Mouse (Mus musculus) midbrain, embryonic 14.5 days (tissue): Measurements from ENCODE around the gene Dqx1. TPM values are rescaled to one million over a fixed set of nuclear protein-coding genes. Genes with fewer than 3 reads are reported as not detected.

Experiments used
- microRNA counts: library from miRNA; unstranded; fragments of <30 nt; microRNA quantifications from one replicate; lab custom pipeline; 2016
- microRNA-seq: library from miRNA; unstranded; fragments of <30 nt; microRNA quantifications from one replicate; pipeline ENCODE4, GENCODE M21; 2016
- polyA plus RNA-seq: library from polyadenylated mRNA; unstranded; fragments of >200 nt; fragmentation: Nextera tagmentation; extraction: Ambion mirVana; gene quantifications from 2 replicates; pipeline ENCODE4 v1.2.1, GENCODE M21; 2014

The Dqx1 gene
- polyA plus RNA-seq, 1 experiment from 2014 or later = 0.68 TPM

MicroRNA genes within 50 kb of the gene (microRNA counts, 519-probe panel; counts per million panel counts)
- microRNA mmu-miR-3470a+mmu-miR-3470b (lab: Ali Mortazavi, UCI) = not detected

Small RNA genes lying within 50 kb of the gene (microRNA-seq; reads per million reads assigned to microRNA genes)
- gene Mir3470a = not detected
- gene Mir7040 = not detected

Other genes with a start within 250 kb of the Dqx1 start
- 11.3 and 11.5 TPM in 2 replicates for gene Sema4f, start 118.1 kb upstream of the Dqx1 start, polyA plus RNA-seq
- 0.28 TPM in 1 of 2 replicates, not detected in the other for gene M1ap, start 110.9 kb upstream of the Dqx1 start, polyA plus RNA-seq
- 1.7 TPM in 2 replicates for gene Dok1, start 24.4 kb upstream of the Dqx1 start, polyA plus RNA-seq
- gene Loxl3, start 23.7 kb upstream of the Dqx1 start, polyA plus RNA-seq = 3.1 and 5.5 TPM in 2 replicates
- gene Aup1, start 3.3 kb upstream of the Dqx1 start, polyA plus RNA-seq = 111 and 145 TPM in 2 replicates
- gene Htra2, start 2.6 kb upstream of the Dqx1 start, polyA plus RNA-seq = 38.5 and 53.1 TPM in 2 replicates
- not detected in 2 replicates for gene Tlx2, start 12.4 kb downstream of the Dqx1 start, polyA plus RNA-seq
- gene Pcgf1, start 20.0 kb downstream of the Dqx1 start, polyA plus RNA-seq = 43.5 and 58.8 TPM in 2 replicates
- not detected in 2 replicates for gene Lbx2, start 28.5 kb downstream of the Dqx1 start, polyA plus RNA-seq
- 4.2 and 6.2 TPM in 2 replicates for gene Ccdc142, start 43.8 kb downstream of the Dqx1 start, polyA plus RNA-seq
- gene Gm42688, start 43.8 kb downstream of the Dqx1 start, polyA plus RNA-seq = 4.3 and 4.8 TPM in 2 replicates
- 120 and 139 TPM in 2 replicates for gene Mrpl53, start 51.2 kb downstream of the Dqx1 start, polyA plus RNA-seq
- 22.4 and 22.6 TPM in 2 replicates for gene Mogs, start 57.7 kb downstream of the Dqx1 start, polyA plus RNA-seq
- 155 and 157 TPM in 2 replicates for gene Wbp1, start 63.7 kb downstream of the Dqx1 start, polyA plus RNA-seq
- gene Ino80b, start 67.6 kb downstream of the Dqx1 start, polyA plus RNA-seq = 13.1 and 14.2 TPM in 2 replicates
- 5.0 and 8.8 TPM in 2 replicates for gene Rtkn, start 77.6 kb downstream of the Dqx1 start, polyA plus RNA-seq
- 19.4 and 30.3 TPM in 2 replicates for gene Wdr54, start 98.6 kb downstream of the Dqx1 start, polyA plus RNA-seq
- gene 1700003E16Rik, start 98.6 kb downstream of the Dqx1 start, polyA plus RNA-seq = 5.9 and 7.1 TPM in 2 replicates
- 134 and 135 TPM in 2 replicates for gene Dctn1, start 108.1 kb downstream of the Dqx1 start, polyA plus RNA-seq
- gene Slc4a5, start 162.0 kb downstream of the Dqx1 start, polyA plus RNA-seq = 0.27 and 0.55 TPM in 2 replicates